Mouse (Mus musculus) cerebellum, adult 2 months (tissue): Measurements from ENCODE around the gene Gpatch4.

Experiments used
- CTCF ChIP-seq: fragments of 200-500 bp; IDR thresholded peaks from 2 replicates; pipeline ENCODE4 v1.5.1; 2011; ENCODE audit warnings: low read depth, mild to moderate bottlenecking, control low read depth, low read length, moderate library complexity, borderline replicate concordance; ENCODE audit not compliant: insufficient read depth
- POLR2A ChIP-seq: fragments of 200-500 bp; IDR thresholded peaks from 2 replicates; pipeline ENCODE4 v1.6.1; 2011; ENCODE audit warnings: low read length, control low read depth, borderline replicate concordance; ENCODE audit not compliant: insufficient read depth

DNA sequence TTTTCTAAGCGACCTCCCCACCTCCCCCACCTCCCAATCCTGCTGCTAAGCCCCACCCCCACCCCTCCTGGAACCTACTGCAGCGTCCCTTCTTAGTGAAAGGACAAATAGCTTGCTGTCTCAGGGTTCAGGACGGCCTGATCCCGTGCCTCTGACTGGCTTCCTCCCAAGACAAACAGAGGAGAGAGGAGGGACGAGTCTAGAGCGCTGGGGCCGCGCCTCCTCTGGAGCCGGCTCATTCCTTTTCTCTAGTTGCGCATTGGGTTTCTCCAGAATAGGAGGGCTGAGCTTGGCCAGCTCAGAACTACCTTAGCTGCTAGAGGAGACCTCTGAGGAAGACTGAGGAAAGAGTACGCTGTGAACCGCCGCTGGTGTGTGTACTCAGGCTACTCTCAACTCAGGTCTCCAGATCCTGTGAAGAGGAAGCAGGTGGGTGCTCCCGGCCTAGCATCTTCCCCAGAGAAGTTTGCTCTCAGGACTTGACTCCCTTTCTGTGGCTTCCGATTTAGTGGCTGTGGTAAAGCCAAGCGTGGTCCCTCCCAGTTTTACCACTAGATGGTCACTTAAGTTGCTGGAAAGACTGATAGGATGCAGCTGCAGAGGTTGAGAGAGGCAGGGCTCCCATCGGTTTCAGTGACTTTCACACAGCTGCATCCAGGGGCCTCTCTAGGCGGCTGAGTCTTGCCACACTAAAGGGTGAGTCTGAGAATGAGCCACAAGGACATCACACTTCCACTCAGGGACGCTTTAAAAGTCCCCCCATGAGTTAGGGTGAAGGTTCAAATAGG is 12.1 kb upstream of the Gpatch4 start:
- TF ChIP-seq POLR2A = no peak
- no peak for TF ChIP-seq CTCF
